Mouse (Mus musculus) ES-E14 (cell line): Measurements from ENCODE around the gene Rgs3. TPM values are rescaled to one million over a fixed set of nuclear protein-coding genes. Genes with fewer than 3 reads are reported as not detected.

Experiments
- DNase-seq: peaks from one replicate; pipeline ENCODE4 v3.0.0-alpha.2; 2013; ENCODE audit warnings: low read depth, low spot score
- H3K27ac ChIP-seq: 2 replicates; pipeline ENCODE4 v1.5.1; 2012; ENCODE audit warnings: low read depth, mild to moderate bottlenecking, low read length, moderate library complexity, mixed read lengths; ENCODE audit not compliant: poor library complexity, insufficient read depth, severe bottlenecking
- H3K36me3 ChIP-seq: 2 replicates; pipeline ENCODE4 v1.6.1; 2012; ENCODE audit warnings: mild to moderate bottlenecking, low read length, moderate library complexity, mixed read lengths; ENCODE audit not compliant: control insufficient read depth, poor library complexity, insufficient read depth, severe bottlenecking
- H3K4me1 ChIP-seq, 2 experiments: fragments of 150-350 bp in 1 of 2; sonication (generic) in 1 of 2; 2 replicates each; pipeline ENCODE4 v1.6.1; 2012; ENCODE audit warnings: low read length in 2 of 2, mild to moderate bottlenecking in 1 of 2, mixed read lengths in 1 of 2; ENCODE audit not compliant: control insufficient read depth in 2 of 2, insufficient read depth in 2 of 2, poor library complexity in 1 of 2
- H3K4me3 ChIP-seq, 2 experiments: fragments of 150-350 bp in 1 of 2; sonication (generic) in 1 of 2; 2 replicates each; pipeline ENCODE4 v1.5.1; 2012; ENCODE audit warnings: low read length in 2 of 2, low read depth in 1 of 2, mild to moderate bottlenecking in 1 of 2, mixed read lengths in 1 of 2; ENCODE audit not compliant: insufficient read depth in 1 of 2, poor library complexity in 1 of 2, severe bottlenecking in 1 of 2
- H3K9ac ChIP-seq: 2 replicates; pipeline ENCODE4 v1.6.1; 2012; ENCODE audit warnings: low read depth, mild to moderate bottlenecking, low read length, mixed read lengths; ENCODE audit not compliant: poor library complexity, insufficient read depth, severe bottlenecking
- H3K9me3 ChIP-seq: fragments of 150-350 bp; sonication (generic); 2 replicates; pipeline ENCODE4 v1.6.1; 2012; ENCODE audit warnings: low read depth, mild to moderate bottlenecking, low read length; ENCODE audit not compliant: control insufficient read depth, insufficient read depth
- CHD2 ChIP-seq: IDR thresholded peaks from 2 replicates; pipeline ENCODE4 v1.6.1; 2014; ENCODE audit warnings: mild to moderate bottlenecking, low read depth, low read length, inconsistent platforms
- HCFC1 ChIP-seq: IDR thresholded peaks from 2 replicates; pipeline ENCODE4 v1.6.1; 2012; ENCODE audit warnings: low read length, inconsistent platforms, borderline replicate concordance; ENCODE audit not compliant: insufficient read depth
- MAFK ChIP-seq: IDR thresholded peaks from 2 replicates; pipeline ENCODE4 v1.6.1; 2014; ENCODE audit warnings: mild to moderate bottlenecking, low read depth, low read length, inconsistent platforms; ENCODE audit not compliant: insufficient read depth
- ZC3H11A ChIP-seq: IDR thresholded peaks from 2 replicates; pipeline ENCODE4 v1.6.1; 2012; ENCODE audit warnings: low read depth, mild to moderate bottlenecking, inconsistent platforms, low read length, borderline replicate concordance
- ZNF384 ChIP-seq: IDR thresholded peaks from 2 replicates; pipeline ENCODE4 v1.6.1; 2012; ENCODE audit warnings: low read depth, low read length, inconsistent platforms
- in situ Hi-C, 2 experiments: fragments of 600-800 bp; cut with MboI; formaldehyde crosslinking; loops; one replicate each; pipeline ENCODE4 v1.15.1; 2025; ENCODE audit warnings: low sequenced_read_pairs in 2 of 2, inconsistent platforms in 1 of 2; ENCODE audit not compliant: unreplicated experiment in 2 of 2
- total RNA-seq: library from RNA; depleted of rRNA; stranded (reverse); fragments of 300-350 nt; gene quantifications from 2 replicates; pipeline ENCODE4 v1.2.3, GENCODE M21; 2012

Rgs3 gene
- total RNA-seq, 1 experiment = 10.0 TPM

DNA sequence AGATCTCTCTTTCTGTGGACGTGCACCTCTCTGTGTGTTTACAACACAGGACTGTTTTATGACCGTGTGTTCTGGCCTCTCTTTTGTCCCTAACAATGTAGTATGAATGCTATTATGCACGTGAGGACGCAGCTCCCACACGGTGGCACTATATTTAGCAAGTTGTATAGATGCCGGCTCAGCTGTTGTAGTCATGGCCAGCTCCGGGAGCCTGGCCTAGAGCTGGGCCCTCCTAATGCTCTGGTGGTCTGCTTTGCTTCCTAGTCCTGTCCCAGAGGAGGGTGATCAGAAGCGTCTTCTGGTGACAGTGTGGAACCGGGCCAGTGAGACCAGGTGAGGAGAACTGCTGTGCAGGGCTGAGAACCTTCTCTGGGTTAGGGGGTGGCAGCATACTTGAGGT, 47.7 kb downstream of the Rgs3 start:
- Histone ChIP-seq H3K4me1 (no peaks in the 10 kb centered on the region), H3K27ac (no peak overlapping the region), H3K9ac (no peak overlapping the region), H3K36me3 (no peaks in the 10 kb centered on the region), H3K9me3 (no peaks in the 10 kb centered on the region), H3K4me3 (no peak overlapping the region)
- DNase-seq = no peak
- TF ChIP-seq MAFK = no peak
- no peak for TF ChIP-seq ZNF384
- no peak for TF ChIP-seq ZC3H11A
- no peak for TF ChIP-seq CHD2
- no peak for TF ChIP-seq HCFC1
- in situ Hi-C loops = no loop called here

DNA sequence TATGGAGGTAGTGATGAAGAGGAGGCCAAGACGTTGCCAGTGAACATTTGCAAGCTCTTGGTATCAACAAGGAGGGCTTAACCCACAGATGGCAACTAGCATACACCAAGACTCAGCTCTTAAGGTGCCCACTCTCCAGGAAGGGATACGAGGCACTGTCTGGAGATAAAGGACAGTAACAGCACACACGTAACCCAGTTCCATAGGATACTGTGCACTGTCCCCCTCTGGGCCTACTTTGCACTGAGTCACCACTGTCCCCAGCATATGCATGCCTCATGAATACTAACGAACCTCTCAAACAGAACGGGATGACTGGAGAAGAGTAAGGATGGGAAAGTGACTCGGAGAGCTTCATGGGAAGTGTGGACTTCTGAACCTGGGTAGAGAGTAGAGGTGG, 48.2 kb downstream of the Rgs3 start:
- no peaks in the 10 kb centered on the region for H3K9me3 ChIP-seq
- no peaks in the 10 kb centered on the region for H3K36me3 ChIP-seq
- H3K4me1 ChIP-seq = no peaks in the 10 kb centered on the region
- H3K4me3 ChIP-seq = no peak overlapping the region
- no peak overlapping the region for H3K27ac ChIP-seq
- no peak for DNase-seq
- TF ChIP-seq CHD2 = no peak
- TF ChIP-seq ZNF384 = no peak
- TF ChIP-seq MAFK = no peak
- TF ChIP-seq ZC3H11A = no peak
- no peak overlapping the region for H3K9ac ChIP-seq
- in situ Hi-C loops = no loop called here

DNA sequence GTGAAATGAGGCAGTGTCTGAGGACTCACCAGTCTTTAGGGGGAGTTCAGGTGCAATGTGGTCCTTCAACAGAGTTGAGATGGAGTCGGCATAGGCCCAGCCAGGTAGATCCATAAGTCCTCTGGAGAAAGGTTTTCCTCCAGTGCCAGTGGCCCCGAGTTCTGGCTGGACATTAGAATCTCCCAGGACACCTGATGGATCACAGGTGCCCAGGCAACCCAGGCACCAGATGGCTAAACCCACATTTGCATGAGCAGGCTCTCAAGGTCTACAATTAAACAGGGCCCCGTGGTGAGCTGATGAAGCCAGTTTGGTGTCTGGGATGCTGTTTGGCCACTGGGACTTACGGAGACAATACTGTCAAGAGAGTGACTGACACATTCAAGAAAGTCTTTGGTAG, 49.7 kb downstream of the Rgs3 start:
- no peak overlapping the region for H3K27ac ChIP-seq
- in situ Hi-C loops = no loop called here
- no peak for TF ChIP-seq HCFC1
- TF ChIP-seq ZNF384 = no peak
- TF ChIP-seq CHD2 = no peak
- no peak for TF ChIP-seq ZC3H11A
- no peak for TF ChIP-seq MAFK
- H3K9ac ChIP-seq = no peak overlapping the region
- no peaks in the 10 kb centered on the region for H3K36me3 ChIP-seq
- DNase-seq = no peak
- no peaks in the 10 kb centered on the region for H3K9me3 ChIP-seq
- no peak overlapping the region for H3K4me3 ChIP-seq
- no peaks in the 10 kb centered on the region for H3K4me1 ChIP-seq

DNA sequence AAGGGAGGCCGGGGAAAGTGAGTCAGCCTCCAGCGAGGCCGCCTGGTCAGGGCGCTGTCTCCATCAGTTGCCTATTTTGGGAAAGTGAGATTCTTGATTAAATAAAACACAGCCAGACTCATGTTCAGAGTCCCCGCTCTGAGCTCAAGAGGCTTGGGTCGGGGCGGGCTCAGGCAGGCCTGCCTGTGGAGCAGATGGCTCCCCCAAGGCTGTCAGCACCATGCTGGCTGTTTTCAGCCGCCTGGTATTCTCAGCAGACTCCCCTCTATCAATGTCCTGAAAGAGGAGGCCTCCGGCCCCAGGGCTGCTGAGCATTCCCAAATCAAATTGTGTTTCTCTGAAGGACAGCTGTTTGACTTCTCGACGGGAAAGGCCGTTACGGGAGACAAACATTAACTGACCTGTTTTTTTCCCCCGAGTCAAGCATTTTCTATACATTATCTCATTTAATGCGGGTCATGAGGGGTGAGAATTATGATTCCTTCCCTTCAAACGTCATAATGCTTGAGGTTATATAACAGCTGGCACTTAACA, 50.6 kb downstream of the Rgs3 start:
- DNase-seq = no peak
- TF ChIP-seq CHD2 (no peak), ZC3H11A (no peak)
- H3K4me3 ChIP-seq = peak overlapping the region in 1 of 2 experiments; percentile 5; a peak in 1 of 4 replicates
- no peaks in the 10 kb centered on the region for H3K9me3 ChIP-seq
- H3K4me1 ChIP-seq = no peaks in the 10 kb centered on the region
- no peak overlapping the region for H3K9ac ChIP-seq
- in situ Hi-C loops = no loop called here
- no peaks in the 10 kb centered on the region for H3K36me3 ChIP-seq
- H3K27ac ChIP-seq = no peak overlapping the region

DNA sequence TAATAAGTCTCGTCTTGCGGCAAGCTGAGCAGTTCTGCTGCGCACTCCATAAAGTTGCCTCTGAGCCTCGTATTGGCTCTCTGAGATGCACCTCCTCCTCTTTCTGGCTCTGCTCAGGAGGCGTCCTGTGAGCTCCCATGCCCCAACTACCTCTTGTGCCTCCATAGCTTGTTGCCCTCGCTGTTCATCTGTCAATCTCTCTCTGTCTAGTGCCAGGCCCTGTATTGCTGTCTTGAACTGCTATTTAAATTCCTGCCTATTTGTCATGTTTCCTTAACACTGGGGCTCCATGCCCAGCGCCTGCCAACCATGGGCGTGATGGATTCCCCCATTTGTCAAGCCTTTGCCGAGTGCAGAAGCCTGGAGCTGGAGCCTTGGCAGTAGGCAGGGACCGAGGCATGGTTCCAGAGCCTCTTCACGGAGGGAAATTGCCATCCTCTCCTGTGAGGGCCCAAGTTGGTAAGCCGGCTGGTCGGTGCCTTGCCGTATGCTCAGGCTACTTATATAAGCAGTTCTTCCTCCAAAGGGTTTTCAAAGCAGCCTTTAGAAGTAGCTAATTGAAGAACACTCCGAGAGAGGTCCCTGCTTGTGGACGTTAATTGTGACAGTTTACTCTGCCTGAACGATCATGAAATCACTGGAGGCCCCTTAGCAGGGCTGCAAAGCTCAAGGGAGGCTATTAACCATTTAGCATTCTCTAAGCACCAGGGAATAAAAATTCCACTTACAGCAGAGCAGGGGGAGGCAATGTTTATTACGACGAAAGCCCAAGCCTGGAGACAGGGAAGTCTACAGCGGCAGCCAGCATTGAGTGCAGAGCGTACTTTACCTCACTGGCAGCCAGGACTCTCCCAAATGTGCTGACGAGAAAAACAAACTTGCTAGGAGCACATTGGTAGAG, 53.2 kb downstream of the Rgs3 start:
- Histone ChIP-seq H3K9ac (no peak overlapping the region), H3K9me3 (no peaks in the 10 kb centered on the region), H3K4me1 (no peaks in the 10 kb centered on the region), H3K36me3 (no peaks in the 10 kb centered on the region), H3K27ac (no peak overlapping the region), H3K4me3 (no peak overlapping the region)
- DNase-seq = no peak
- in situ Hi-C loops = no loop called here
- TF ChIP-seq CHD2 (no peak), ZNF384 (no peak), MAFK (no peak), HCFC1 (no peak), ZC3H11A (no peak)
